Mouse (Mus musculus): ENCODE results near the gene Zmym5.
A peak's percentile ranks its signal among the peaks of the same experiment; 100 is the strongest.
"Not testable (repeated sequence)": the region's sequence is repeated elsewhere in the genome, so short reads cannot be mapped to it uniquely, and the experiment has no call there.

The Zmym5 gene

GRCm38 (mm10) chr14:56776571-56777238, 34.8 kb downstream of the Zmym5 start:
- peak in 1 of 2 experiments; percentile 21 for DNase-seq

- no peak for DNase-seq
Observed at GRCm38 (mm10) chr14:56775416-56775815, 36.1 kb downstream of the Zmym5 start.

GRCm38 (mm10) chr14:56766438-56766837, 45.1 kb downstream of the Zmym5 start:
- DNase-seq: not testable (repeated sequence)

GRCm38 (mm10) chr14:56765117-56765516, 46.4 kb downstream of the Zmym5 start:
- DNase-seq: not testable (repeated sequence)

- peak; percentile 35 to 42 for DNase-seq
Observed at GRCm38 (mm10) chr14:56751282-56751681, 60.2 kb downstream of the Zmym5 start.

Measured in cerebellum, adult 18-20 months (tissue).